Mouse (Mus musculus): Measurements from ENCODE around the gene Esr1. TPM values are rescaled to one million over a fixed set of nuclear protein-coding genes. Genes with fewer than 3 reads are reported as not detected.
A peak's percentile ranks its signal among the peaks of the same experiment; 100 is the strongest.

Esr1 gene
- total and polyA plus RNA-seq, 2 experiments, result 12.2 to 30.3 TPM

DNA sequence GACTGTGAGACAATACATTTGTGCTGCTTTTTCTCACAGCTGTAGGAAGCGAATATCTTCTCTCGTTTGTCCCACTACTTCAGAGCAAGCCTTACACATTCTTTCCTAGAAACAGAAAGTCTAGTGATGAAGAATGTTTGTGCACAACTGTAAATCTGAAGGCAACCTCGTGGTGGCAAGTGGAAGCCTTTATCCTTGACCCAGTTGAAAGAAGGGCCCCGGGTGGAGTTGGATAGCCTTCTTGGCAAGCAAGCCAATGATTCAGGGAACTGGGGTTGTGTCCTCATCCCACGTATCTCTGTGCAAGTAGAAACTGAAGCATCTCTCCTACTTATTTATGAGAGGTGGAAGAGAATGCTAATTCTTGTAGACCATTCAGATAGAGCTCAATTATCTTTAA is 71.7 kb downstream of the Esr1 start:
- H3K4me1 ChIP-seq (ENCODE audit: control insufficient read depth, insufficient read depth, low read length), result no peaks in the 10 kb centered on the region
- TF ChIP-seq CTCF (IDR thresholded peaks at IDR 0.05; ENCODE audit: low read depth, low read length), result no peak
- no peak for TF ChIP-seq POLR2A (IDR thresholded peaks at IDR 0.05; ENCODE audit: extremely low read depth, insufficient read depth, low read length)
- H3K79me2 ChIP-seq (ENCODE audit: control insufficient read depth, insufficient read depth, low read length), result no peaks in the 10 kb centered on the region; the same call in 1 of the 2 replicates
- no peaks in the 10 kb centered on the region for H3K27me3 ChIP-seq (ENCODE audit: control insufficient read depth, insufficient read depth, low read length)
- H3K36me3 ChIP-seq (ENCODE audit: control insufficient read depth, insufficient read depth, low read length), result no peaks in the 10 kb centered on the region
- H3K4me3 ChIP-seq (ENCODE audit: insufficient read depth, low read depth, low read length), result no peak overlapping the region
- no peak overlapping the region for H3K9ac ChIP-seq (ENCODE audit: low read depth, low read length)
- H3K27ac ChIP-seq (replicated peaks; ENCODE audit: insufficient read depth, low read depth, low read length), result no peak overlapping the region
- DNase-seq (ENCODE audit: extremely low read depth, low read depth, low spot score), result no peak
- WGBS, result 56% methylated on average over 5 of the region's 5 CpGs

DNA sequence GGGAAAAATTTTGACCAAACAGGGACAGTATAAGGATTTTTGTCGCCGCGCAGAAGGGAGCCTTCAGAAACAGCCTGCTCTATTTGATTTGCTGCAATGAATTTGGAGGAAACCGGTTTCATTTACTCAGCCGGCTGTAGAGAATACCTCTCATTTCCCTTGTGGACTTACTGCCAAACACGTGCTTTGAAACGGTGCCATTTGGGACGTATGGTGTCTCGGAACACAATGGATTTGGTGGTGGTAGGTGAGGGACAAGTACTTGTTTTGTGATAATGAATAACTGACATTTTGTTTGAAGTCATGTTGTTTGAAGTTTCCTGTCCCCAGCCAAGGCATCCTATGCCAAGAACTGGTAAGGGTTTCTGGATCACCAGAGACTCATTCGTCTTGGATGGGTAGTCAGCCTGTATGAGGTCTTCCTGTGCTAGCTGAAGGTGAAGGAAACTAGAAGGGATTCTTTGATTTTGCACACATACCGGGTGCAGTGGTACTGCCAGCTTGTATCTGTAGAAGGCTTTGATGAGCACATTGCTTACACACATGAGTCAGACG is 72.4 kb downstream of the Esr1 start:
- Histone ChIP-seq H3K9ac (ENCODE audit: low read depth, low read length) (no peak overlapping the region), H3K79me2 (ENCODE audit: control insufficient read depth, insufficient read depth, low read length) (no peaks in the 10 kb centered on the region; the same call in 1 of the 2 replicates)
- 93% methylated on average over 12 of the region's 12 CpGs for WGBS

DNA sequence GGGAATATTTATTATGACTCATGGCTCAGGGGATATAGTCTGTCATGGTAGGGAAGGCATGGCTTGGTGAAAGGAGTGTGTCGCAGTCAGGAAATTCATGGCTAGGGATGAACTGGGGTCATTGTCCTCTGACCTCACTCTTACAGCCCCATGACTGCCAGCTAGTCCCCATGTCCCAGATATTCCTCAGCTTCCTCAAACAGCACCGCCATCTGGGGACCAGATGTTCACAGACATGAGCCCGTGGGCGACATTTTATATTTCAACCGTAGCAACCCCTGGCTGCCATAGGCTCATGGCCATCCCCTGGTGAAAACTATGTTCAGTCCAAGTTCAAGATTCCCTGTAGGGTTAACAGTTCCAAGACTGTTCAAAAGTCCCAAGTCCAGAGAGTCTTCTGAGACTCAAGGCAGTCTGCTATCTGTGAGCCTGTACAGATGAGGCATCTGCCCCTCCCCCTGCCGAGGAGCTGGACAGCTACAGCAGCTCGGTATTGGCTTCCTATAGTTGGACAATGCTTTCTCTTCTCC is 83.0 kb downstream of the Esr1 start:
- Histone ChIP-seq H3K4me1 (ENCODE audit: control insufficient read depth, insufficient read depth, low read length) (no peaks in the 10 kb centered on the region), H3K79me2 (ENCODE audit: control insufficient read depth, insufficient read depth, low read length) (peaks cover 4% of the 10 kb centered on the region; the same call in 1 of the 2 replicates), H3K4me3 (ENCODE audit: insufficient read depth, low read depth, low read length) (no peak overlapping the region), H3K9ac (ENCODE audit: low read depth, low read length) (no peak overlapping the region), H3K27ac (replicated peaks; ENCODE audit: insufficient read depth, low read depth, low read length) (no peak overlapping the region), H3K27me3 (ENCODE audit: control insufficient read depth, insufficient read depth, low read length) (no peaks in the 10 kb centered on the region), H3K36me3 (ENCODE audit: control insufficient read depth, insufficient read depth, low read length) (no peaks in the 10 kb centered on the region)
- no peak for DNase-seq (ENCODE audit: extremely low read depth, low read depth, low spot score)
- TF ChIP-seq POLR2A (IDR thresholded peaks at IDR 0.05; ENCODE audit: extremely low read depth, insufficient read depth, low read length) (no peak), CTCF (IDR thresholded peaks at IDR 0.05; ENCODE audit: low read depth, low read length) (no peak)
- 79% methylated on average over 7 of the region's 7 CpGs for WGBS

More for the DNA sequence above, 72.4 kb downstream of the Esr1 start:
- TF ChIP-seq CTCF (IDR thresholded peaks at IDR 0.05; ENCODE audit: low read depth, low read length), result no peak
- TF ChIP-seq POLR2A (IDR thresholded peaks at IDR 0.05; ENCODE audit: extremely low read depth, insufficient read depth, low read length), result no peak
- Histone ChIP-seq H3K4me3 (ENCODE audit: insufficient read depth, low read depth, low read length) (no peak overlapping the region), H3K27ac (replicated peaks; ENCODE audit: insufficient read depth, low read depth, low read length) (no peak overlapping the region), H3K27me3 (ENCODE audit: control insufficient read depth, insufficient read depth, low read length) (no peaks in the 10 kb centered on the region), H3K4me1 (ENCODE audit: control insufficient read depth, insufficient read depth, low read length) (no peaks in the 10 kb centered on the region), H3K36me3 (ENCODE audit: control insufficient read depth, insufficient read depth, low read length) (no peaks in the 10 kb centered on the region)
- DNase-seq (ENCODE audit: extremely low read depth, low read depth, low spot score), result no peak

DNA sequence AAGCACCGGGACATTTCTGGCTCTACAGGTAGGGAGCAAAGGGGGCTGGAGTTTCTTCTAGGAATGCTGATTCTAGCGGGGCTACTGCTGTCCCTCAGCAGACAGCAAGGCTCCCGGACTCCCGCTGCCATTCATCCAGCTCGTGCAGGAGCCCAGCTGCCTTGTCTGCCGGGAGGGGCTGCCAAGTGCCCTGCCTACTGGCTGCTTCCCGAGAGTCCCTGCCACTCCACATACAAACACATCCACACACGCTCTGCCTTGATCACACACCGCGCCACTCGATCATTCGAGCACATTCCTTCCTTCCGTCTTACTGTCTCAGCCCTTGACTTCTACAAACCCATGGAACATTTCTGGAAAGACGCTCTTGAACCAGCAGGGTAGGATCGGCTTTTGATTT is 98.5 kb downstream of the Esr1 start:
- DNase-seq (ENCODE audit: extremely low read depth, low read depth, low spot score), result peak; percentile 67
- Histone ChIP-seq H3K4me1 (ENCODE audit: control insufficient read depth, insufficient read depth, low read length) (no peaks in the 10 kb centered on the region), H3K79me2 (ENCODE audit: control insufficient read depth, insufficient read depth, low read length) (peaks cover 9% of the 10 kb centered on the region), H3K9ac (ENCODE audit: low read depth, low read length) (peak overlapping the region; percentile 19), H3K27ac (replicated peaks; ENCODE audit: insufficient read depth, low read depth, low read length) (no peak overlapping the region), H3K27me3 (ENCODE audit: control insufficient read depth, insufficient read depth, low read length) (no peaks in the 10 kb centered on the region), H3K36me3 (ENCODE audit: control insufficient read depth, insufficient read depth, low read length) (no peaks in the 10 kb centered on the region; the same call in 1 of the 2 replicates), H3K4me3 (ENCODE audit: insufficient read depth, low read depth, low read length) (peak overlapping the region; percentile 14)
- 19% methylated on average over 15 of the region's 15 CpGs for WGBS
- TF ChIP-seq CTCF (IDR thresholded peaks at IDR 0.05; ENCODE audit: low read depth, low read length) (0 out of 2 replicates have a peak, but pooled peaks have one; percentile 8), POLR2A (IDR thresholded peaks at IDR 0.05; ENCODE audit: extremely low read depth, insufficient read depth, low read length) (no peak)

DNA sequence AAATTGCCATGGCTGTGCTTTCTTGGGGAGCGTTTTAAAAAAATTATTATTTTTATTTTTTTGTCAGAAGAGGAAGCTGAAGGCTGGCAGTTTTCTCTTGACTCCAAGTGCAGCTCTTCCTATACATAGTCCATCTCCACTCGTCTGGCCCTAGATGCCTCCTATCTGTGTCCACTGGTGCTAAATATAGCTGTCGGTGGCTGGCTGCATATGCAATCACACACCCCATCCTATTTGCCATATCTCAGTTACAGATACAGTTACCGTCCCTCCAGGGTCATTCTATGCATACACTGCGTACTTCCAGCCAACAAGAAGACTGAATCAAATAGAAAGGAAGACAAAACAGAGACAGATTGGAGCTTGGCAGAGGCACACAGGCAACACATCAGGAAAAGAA is 100.0 kb downstream of the Esr1 start:
- Histone ChIP-seq H3K27ac (replicated peaks; ENCODE audit: insufficient read depth, low read depth, low read length) (no peak overlapping the region), H3K9ac (ENCODE audit: low read depth, low read length) (no peak overlapping the region), H3K4me3 (ENCODE audit: insufficient read depth, low read depth, low read length) (no peak overlapping the region), H3K27me3 (ENCODE audit: control insufficient read depth, insufficient read depth, low read length) (no peaks in the 10 kb centered on the region), H3K79me2 (ENCODE audit: control insufficient read depth, insufficient read depth, low read length) (peaks cover 9% of the 10 kb centered on the region), H3K4me1 (ENCODE audit: control insufficient read depth, insufficient read depth, low read length) (no peaks in the 10 kb centered on the region), H3K36me3 (ENCODE audit: control insufficient read depth, insufficient read depth, low read length) (peaks cover 2% of the 10 kb centered on the region)
- WGBS, result 82% methylated on average over 5 of the region's 5 CpGs
- no peak for TF ChIP-seq CTCF (IDR thresholded peaks at IDR 0.05; ENCODE audit: low read depth, low read length)
- no peak for TF ChIP-seq POLR2A (IDR thresholded peaks at IDR 0.05; ENCODE audit: extremely low read depth, insufficient read depth, low read length)
- DNase-seq (ENCODE audit: extremely low read depth, low read depth, low spot score), result no peak
